ENCODE assay signal across 11 mouse cellular contexts in the genomic region with DNA sequence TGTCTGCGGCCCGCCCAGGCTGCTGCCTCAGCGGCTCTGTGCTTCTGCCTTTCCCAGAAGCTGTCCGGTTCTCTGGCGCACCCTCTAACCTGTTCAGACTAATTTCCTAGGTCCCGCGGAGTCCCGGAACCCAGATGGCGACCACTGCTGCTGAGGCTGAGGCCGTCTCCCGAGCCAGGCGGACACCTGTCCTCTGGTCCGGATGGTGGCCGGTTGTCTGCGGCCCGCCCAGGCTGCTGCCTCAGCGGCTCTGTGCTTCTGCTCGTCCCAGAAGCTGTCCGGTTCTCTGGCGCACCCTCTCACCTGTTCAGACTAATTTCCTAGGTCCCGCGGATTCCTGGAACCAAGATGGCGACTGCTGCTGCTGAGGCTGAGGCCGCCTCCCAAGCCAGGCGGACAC. TPM values are rescaled to one million over a fixed set of nuclear protein-coding genes. Genes with fewer than 3 reads are reported as not detected.
A peak's percentile ranks its signal among the peaks of the same experiment; 100 is the strongest.
DNase-seq lines count a peak whose midpoint lies in the region.
"Not testable (repeated sequence)": the region's sequence is repeated elsewhere in the genome, so short reads cannot be mapped to it uniquely, and the experiment has no call there.
"Had no signal": no experiment of that assay in that cellular context is flagged by ENCODE, and none has a peak within 500 bp of the region (broad histone marks: within the 10 kb centered on the region; RNA-seq: fewer than 3 reads in every experiment).

No protein-coding gene starts in this region.

- peak; percentile 7 for DNase-seq in adrenal gland, adult 8-10 months
- DNase-seq in frontal cortex, postnatal 25 days (ENCODE audit: low spot score in 2 of 2): peak; percentile 20 to 22
- peak; percentile 29 for DNase-seq in heart, postnatal 25 days (ENCODE audit: low spot score)
- peak; percentile 6 for DNase-seq in layer of hippocampus, adult 9-11 months
- DNase-seq in lung, adult 18-20 months: peak; percentile 0 to 6
- peak; percentile 0 for DNase-seq in right cerebral cortex, adult 18-20 months
- DNase-seq in thymus, adult 18-20 months: peak; percentile 4 to 6
- DNase-seq in urinary bladder, postnatal 4 days (ENCODE audit: low spot score in 2 of 2): peak; percentile 42 to 52

- intact Hi-C loops in heart, postnatal 25 days (cut with DNase I): not testable (repeated sequence)

RNA-seq across cellular contexts. Expression of a gene that starts 17.7 kb away (rescaled TPM):
- not detected for total RNA-seq in adrenal gland, adult 8-10 months (2022)
- total RNA-seq in heart, postnatal 25 days (2021): under 1 TPM in 1 of 2 experiments, not detected in 1; 0.48 TPM
- total RNA-seq: adrenal gland, postnatal 4 days; CH12.LX; gastrocnemius, postnatal 25 days had no signal

Comparison
In these comparisons a context has a peak if more than half of its experiments do, and no peak if none do; other contexts are left out.
1. Peak in every context shown above with its lines: DNase-seq.